Mouse (Mus musculus) NIH3T3 (cell line): ENCODE measurements around the gene Naga.

ENCODE experiments used
- DNase-seq: peaks from one replicate; pipeline ENCODE4 v3.0.0-alpha.2; 2012; ENCODE audit warnings: low read depth

The Naga gene

GRCm38 (mm10) chr15:82354126-82354945 is 15.6 kb upstream of the Naga start, which contains the start of gene Ndufa6:
Ndufa6 (minus strand) TSS chr15:82354322.
- DNase-seq: peak; percentile 99

GRCm38 (mm10) chr15:82353745-82354113 is 15.0 kb upstream of the Naga start:
- no peak for DNase-seq

GRCm38 (mm10) chr15:82353078-82353744 is 14.5 kb upstream of the Naga start:
- DNase-seq: no peak

- no peak for DNase-seq
These were observed 12.8 kb upstream of the Naga start for GRCm38 (mm10) chr15:82351480-82351879.

GRCm38 (mm10) chr15:82350349-82350748 is 11.6 kb upstream of the Naga start:
- no peak for DNase-seq

GRCm38 (mm10) chr15:82348999-82349341 is 10.2 kb upstream of the Naga start:
- DNase-seq: no peak

- DNase-seq: no peak
These were observed 9.7 kb upstream of the Naga start for GRCm38 (mm10) chr15:82348258-82348998.

- DNase-seq: no peak
These were observed 9.1 kb upstream of the Naga start for GRCm38 (mm10) chr15:82347852-82348251.

- no peak for DNase-seq
These were observed 8.6 kb upstream of the Naga start for GRCm38 (mm10) chr15:82347303-82347676.

GRCm38 (mm10) chr15:82346580-82347302 is 8.0 kb upstream of the Naga start:
- no peak for DNase-seq

GRCm38 (mm10) chr15:82345820-82346470 is 7.2 kb upstream of the Naga start:
- DNase-seq: peak; percentile 99

GRCm38 (mm10) chr15:82344971-82345370 is 6.2 kb upstream of the Naga start:
- DNase-seq: no peak

- no peak for DNase-seq
These were observed 4.9 kb upstream of the Naga start for GRCm38 (mm10) chr15:82343368-82344287.

GRCm38 (mm10) chr15:82342543-82342935 is 3.8 kb upstream of the Naga start:
- DNase-seq: no peak

GRCm38 (mm10) chr15:82341675-82342542 is 3.2 kb upstream of the Naga start:
- no peak for DNase-seq

GRCm38 (mm10) chr15:82341036-82341501 is 2.3 kb upstream of the Naga start:
- no peak for DNase-seq

- DNase-seq: no peak
These were observed 1.8 kb upstream of the Naga start for GRCm38 (mm10) chr15:82340414-82341035.

GRCm38 (mm10) chr15:82339634-82340254 is 1.0 kb upstream of the Naga start:
- DNase-seq: no peak

GRCm38 (mm10) chr15:82339150-82339549 is 425 bp upstream of the Naga start:
- no peak for DNase-seq
